Mouse (Mus musculus): ENCODE data around the gene Fam24a. TPM values are rescaled to one million over a fixed set of nuclear protein-coding genes. Genes with fewer than 3 reads are reported as not detected.

Gene Fam24a
- polyA plus RNA-seq (2015; fragmentation: Nextera tagmentation; extraction: Ambion mirVana) = not detected in 2 replicates

GRCm38 (mm10) chr7:131333564-131333963, at the start of gene Fam24a:
TSS of gene Fam24a (plus strand) at chr7:131333864.
- Histone ChIP-seq H3K27ac (ENCODE audit: low read length) (no peak within 1 kb of the TSS), H3K4me3 (ENCODE audit: low read depth, low read length) (no peak within 1 kb of the TSS), H3K4me2 (ENCODE audit: low read depth, low read length) (no peak within 1 kb of the TSS), H3K9ac (ENCODE audit: low read depth, low read length) (no peak within 1 kb of the TSS), H3K4me1 (ENCODE audit: control insufficient read depth, low read depth, low read length) (no peaks in the 10 kb centered on the region), H3K27me3 (ENCODE audit: control insufficient read depth, insufficient read depth, low read depth, low read length) (no peaks in the 10 kb centered on the region), H3K36me3 (ENCODE audit: control insufficient read depth, insufficient read depth) (no peaks in the 10 kb centered on the region), H3K9me3 (replicated peaks; ENCODE audit: control insufficient read depth, low read length) (no peaks in the 10 kb centered on the region)
- no peak for ATAC-seq (ENCODE audit: low read depth)
- 33% methylated on average over 1 of the region's 1 CpGs for WGBS (ENCODE audit: insufficient replicate concordance)

- Histone ChIP-seq H3K27me3 (ENCODE audit: control insufficient read depth, insufficient read depth, low read depth, low read length) (no peaks in the 10 kb centered on the region), H3K9ac (ENCODE audit: low read depth, low read length) (no peak overlapping the region), H3K27ac (ENCODE audit: low read length) (no peak overlapping the region), H3K36me3 (ENCODE audit: control insufficient read depth, insufficient read depth) (no peaks in the 10 kb centered on the region), H3K4me2 (ENCODE audit: low read depth, low read length) (no peak overlapping the region), H3K4me3 (ENCODE audit: low read depth, low read length) (no peak overlapping the region), H3K9me3 (replicated peaks; ENCODE audit: control insufficient read depth, low read length) (no peaks in the 10 kb centered on the region), H3K4me1 (ENCODE audit: control insufficient read depth, low read depth, low read length) (no peaks in the 10 kb centered on the region)
- no peak for ATAC-seq (ENCODE audit: low read depth)
- WGBS (ENCODE audit: insufficient replicate concordance) = 61% methylated on average over 8 of the region's 8 CpGs
These were observed 36.5 kb upstream of the Fam24a start for GRCm38 (mm10) chr7:131297151-131297550.

DNA sequence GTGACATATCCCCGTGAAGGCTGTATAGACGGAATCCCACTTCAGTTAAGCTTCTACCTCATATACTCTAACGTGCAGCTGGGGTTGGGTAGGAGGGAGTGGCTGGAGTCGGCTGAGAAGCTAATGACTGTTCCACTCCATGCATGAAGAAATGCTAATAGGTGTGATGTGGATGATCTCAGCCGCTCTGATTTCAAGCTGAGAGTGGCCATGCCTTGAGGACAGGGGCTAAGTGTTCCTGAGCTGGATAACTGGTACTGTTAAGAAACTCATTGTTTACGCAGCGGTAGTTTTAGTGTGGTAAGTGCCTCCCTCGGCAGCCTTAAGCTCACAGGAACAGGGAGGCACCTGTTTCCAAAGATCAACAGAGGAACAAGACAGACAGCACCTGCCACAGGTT, 30.3 kb upstream of the Fam24a start:
- no peaks in the 10 kb centered on the region for H3K9me3 ChIP-seq (replicated peaks; ENCODE audit: control insufficient read depth, low read length)
- WGBS (ENCODE audit: insufficient replicate concordance) = 60% methylated on average over 8 of the region's 8 CpGs
- H3K9ac ChIP-seq (ENCODE audit: low read depth, low read length) = no peak overlapping the region
- H3K36me3 ChIP-seq (ENCODE audit: control insufficient read depth, insufficient read depth) = no peaks in the 10 kb centered on the region
- H3K4me1 ChIP-seq (ENCODE audit: control insufficient read depth, low read depth, low read length) = no peaks in the 10 kb centered on the region
- no peak overlapping the region for H3K4me3 ChIP-seq (ENCODE audit: low read depth, low read length)
- no peak for ATAC-seq (ENCODE audit: low read depth)
- no peak overlapping the region for H3K4me2 ChIP-seq (ENCODE audit: low read depth, low read length)
- no peaks in the 10 kb centered on the region for H3K27me3 ChIP-seq (ENCODE audit: control insufficient read depth, insufficient read depth, low read depth, low read length)
- H3K27ac ChIP-seq (ENCODE audit: low read length) = no peak overlapping the region

- Histone ChIP-seq H3K4me1 (ENCODE audit: control insufficient read depth, low read depth, low read length) (no peaks in the 10 kb centered on the region), H3K27ac (ENCODE audit: low read length) (no peak overlapping the region), H3K9ac (ENCODE audit: low read depth, low read length) (no peak overlapping the region), H3K4me2 (ENCODE audit: low read depth, low read length) (no peak overlapping the region), H3K27me3 (ENCODE audit: control insufficient read depth, insufficient read depth, low read depth, low read length) (no peaks in the 10 kb centered on the region), H3K4me3 (ENCODE audit: low read depth, low read length) (no peak overlapping the region), H3K36me3 (ENCODE audit: control insufficient read depth, insufficient read depth) (no peaks in the 10 kb centered on the region), H3K9me3 (replicated peaks; ENCODE audit: control insufficient read depth, low read length) (no peaks in the 10 kb centered on the region)
- WGBS (ENCODE audit: insufficient replicate concordance) = 54% methylated on average over 5 of the region's 5 CpGs
- ATAC-seq (ENCODE audit: low read depth) = no peak
These were observed 26.9 kb upstream of the Fam24a start for GRCm38 (mm10) chr7:131306733-131307132.

- H3K4me3 ChIP-seq (ENCODE audit: low read depth, low read length) = no peak overlapping the region
- no peak overlapping the region for H3K27ac ChIP-seq (ENCODE audit: low read length)
- H3K27me3 ChIP-seq (ENCODE audit: control insufficient read depth, insufficient read depth, low read depth, low read length) = no peaks in the 10 kb centered on the region
- no peak overlapping the region for H3K4me2 ChIP-seq (ENCODE audit: low read depth, low read length)
- no peaks in the 10 kb centered on the region for H3K36me3 ChIP-seq (ENCODE audit: control insufficient read depth, insufficient read depth)
- ATAC-seq (ENCODE audit: low read depth) = no peak
- no peak overlapping the region for H3K9ac ChIP-seq (ENCODE audit: low read depth, low read length)
- 62% methylated on average over 7 of the region's 7 CpGs for WGBS (ENCODE audit: insufficient replicate concordance)
- no peaks in the 10 kb centered on the region for H3K4me1 ChIP-seq (ENCODE audit: control insufficient read depth, low read depth, low read length)
- H3K9me3 ChIP-seq (replicated peaks; ENCODE audit: control insufficient read depth, low read length) = no peaks in the 10 kb centered on the region
These were observed 19.2 kb upstream of the Fam24a start for GRCm38 (mm10) chr7:131314493-131314892.

- ATAC-seq (ENCODE audit: low read depth) = no peak
- WGBS (ENCODE audit: insufficient replicate concordance) = 57% methylated on average over 12 of the region's 12 CpGs
- Histone ChIP-seq H3K4me1 (ENCODE audit: control insufficient read depth, low read depth, low read length) (no peaks in the 10 kb centered on the region), H3K27me3 (ENCODE audit: control insufficient read depth, insufficient read depth, low read depth, low read length) (no peaks in the 10 kb centered on the region), H3K36me3 (ENCODE audit: control insufficient read depth, insufficient read depth) (no peaks in the 10 kb centered on the region), H3K4me3 (ENCODE audit: low read depth, low read length) (no peak overlapping the region), H3K9me3 (replicated peaks; ENCODE audit: control insufficient read depth, low read length) (no peaks in the 10 kb centered on the region), H3K9ac (ENCODE audit: low read depth, low read length) (no peak overlapping the region), H3K27ac (ENCODE audit: low read length) (no peak overlapping the region), H3K4me2 (ENCODE audit: low read depth, low read length) (no peak overlapping the region)
These were observed 16.1 kb upstream of the Fam24a start for GRCm38 (mm10) chr7:131317587-131317986.

- no peaks in the 10 kb centered on the region for H3K27me3 ChIP-seq (ENCODE audit: control insufficient read depth, insufficient read depth, low read depth, low read length)
- H3K4me3 ChIP-seq (ENCODE audit: low read depth, low read length) = no peak overlapping the region
- H3K9ac ChIP-seq (ENCODE audit: low read depth, low read length) = no peak overlapping the region
- 70% methylated on average over 5 of the region's 7 CpGs for WGBS (ENCODE audit: insufficient replicate concordance)
- no peak for ATAC-seq (ENCODE audit: low read depth)
- H3K9me3 ChIP-seq (replicated peaks; ENCODE audit: control insufficient read depth, low read length) = no peaks in the 10 kb centered on the region
- no peaks in the 10 kb centered on the region for H3K4me1 ChIP-seq (ENCODE audit: control insufficient read depth, low read depth, low read length)
- no peak overlapping the region for H3K27ac ChIP-seq (ENCODE audit: low read length)
- H3K36me3 ChIP-seq (ENCODE audit: control insufficient read depth, insufficient read depth) = no peaks in the 10 kb centered on the region
- H3K4me2 ChIP-seq (ENCODE audit: low read depth, low read length) = no peak overlapping the region
These were observed 15.3 kb upstream of the Fam24a start for GRCm38 (mm10) chr7:131318340-131318739.

GRCm38 (mm10) chr7:131322192-131322591, 11.5 kb upstream of the Fam24a start, which contains the start of gene Cuzd1:
TSS of gene Cuzd1 (minus strand) at chr7:131322292.
- no peaks in the 10 kb centered on the region for H3K36me3 ChIP-seq (ENCODE audit: control insufficient read depth, insufficient read depth)
- 60% methylated on average over 2 of the region's 2 CpGs for WGBS (ENCODE audit: insufficient replicate concordance)
- no peak for ATAC-seq (ENCODE audit: low read depth)

GRCm38 (mm10) chr7:131327054-131327453, 6.6 kb upstream of the Fam24a start:
- no peak overlapping the region for H3K27ac ChIP-seq (ENCODE audit: low read length)
- no peak overlapping the region for H3K4me2 ChIP-seq (ENCODE audit: low read depth, low read length)
- no peaks in the 10 kb centered on the region for H3K27me3 ChIP-seq (ENCODE audit: control insufficient read depth, insufficient read depth, low read depth, low read length)
- no peak overlapping the region for H3K9ac ChIP-seq (ENCODE audit: low read depth, low read length)
- ATAC-seq (ENCODE audit: low read depth) = no peak
- H3K4me1 ChIP-seq (ENCODE audit: control insufficient read depth, low read depth, low read length) = no peaks in the 10 kb centered on the region
- no peaks in the 10 kb centered on the region for H3K9me3 ChIP-seq (replicated peaks; ENCODE audit: control insufficient read depth, low read length)
- H3K36me3 ChIP-seq (ENCODE audit: control insufficient read depth, insufficient read depth) = no peaks in the 10 kb centered on the region
- no peak overlapping the region for H3K4me3 ChIP-seq (ENCODE audit: low read depth, low read length)
- 70% methylated on average over 5 of the region's 5 CpGs for WGBS (ENCODE audit: insufficient replicate concordance)

More at GRCm38 (mm10) chr7:131322192-131322591, 11.5 kb upstream of the Fam24a start, which contains the start of gene Cuzd1:
- Histone ChIP-seq H3K27me3 (ENCODE audit: control insufficient read depth, insufficient read depth, low read depth, low read length) (no peaks in the 10 kb centered on the region), H3K27ac (ENCODE audit: low read length) (no peak within 1 kb of the TSS), H3K4me2 (ENCODE audit: low read depth, low read length) (no peak within 1 kb of the TSS), H3K9ac (ENCODE audit: low read depth, low read length) (no peak within 1 kb of the TSS), H3K9me3 (replicated peaks; ENCODE audit: control insufficient read depth, low read length) (no peaks in the 10 kb centered on the region), H3K4me3 (ENCODE audit: low read depth, low read length) (no peak within 1 kb of the TSS), H3K4me1 (ENCODE audit: control insufficient read depth, low read depth, low read length) (no peaks in the 10 kb centered on the region)

All from liver, embryonic 16.5 days (tissue).